Mouse (Mus musculus): Measurements from ENCODE around the gene Inf2. TPM values are rescaled to one million over a fixed set of nuclear protein-coding genes. Genes with fewer than 3 reads are reported as not detected.

Inf2 gene
- 100 to 1,000 TPM; 131 to 151 TPM for total RNA-seq (2021)
- long read RNA-seq, experiment 1, transcript Inf2-203 (15 exons, 2,795 nt): major isoform, 6 of 34 reads
- long read RNA-seq, experiment 1, partial matches to known transcripts: 27 of 34 reads
- long read RNA-seq, experiment 1, other reads (novel, unspliced or antisense): 1 of 34 reads
- long read RNA-seq, experiment 2, partial matches to known transcripts: 19 of 36 reads
- long read RNA-seq, experiment 2, other reads (novel, unspliced or antisense): 14 of 36 reads

DNA sequence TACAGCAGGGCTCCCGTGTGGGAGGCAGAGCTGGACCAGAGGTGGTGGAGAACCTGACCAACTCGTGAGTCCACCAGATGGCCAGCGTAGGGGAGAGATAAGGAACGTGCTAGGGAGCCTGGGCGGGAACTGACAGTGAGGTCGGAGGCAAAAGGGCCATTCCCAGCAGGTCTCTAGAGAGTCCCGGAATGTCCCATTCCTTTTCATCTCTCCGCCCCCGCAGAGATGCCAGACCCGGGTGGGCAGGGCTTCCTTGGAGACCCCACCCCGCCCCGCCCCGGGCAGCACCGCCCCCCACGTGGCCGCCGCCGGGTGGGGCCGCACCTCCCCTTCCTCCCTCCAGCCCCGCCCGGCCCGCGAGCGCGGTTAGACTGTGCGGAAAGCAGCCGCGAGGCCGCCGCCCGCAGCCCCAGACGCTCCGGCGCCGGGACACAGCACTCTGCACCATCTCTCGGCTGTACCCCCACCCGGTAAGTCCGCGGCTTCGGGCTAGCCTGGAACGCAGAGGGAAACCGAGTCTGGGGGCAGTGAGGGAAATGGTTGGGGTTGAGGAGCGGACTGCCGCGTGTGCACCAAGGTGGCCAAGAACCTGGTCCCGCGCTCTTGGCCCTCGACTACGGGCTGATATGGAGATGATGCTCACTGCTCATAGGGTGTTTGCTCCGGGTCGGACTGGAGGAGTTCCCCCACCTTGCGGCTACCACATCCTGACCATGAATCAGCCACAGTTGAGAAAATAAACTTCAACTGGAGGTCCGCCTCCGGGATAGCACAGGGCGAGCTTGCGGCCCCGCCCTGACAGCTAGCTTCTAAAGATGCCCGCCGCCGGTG lies at the start of gene Inf2:
Gene Inf2 (plus strand): TSS at position 359 of the 831 bp plus-strand sequence.
- DNase-seq (ENCODE audit: extremely low spot score in 1 of 2, low spot score in 2 of 2): peak; percentile 85 to 87
- H3K4me3 ChIP-seq: peak within 1 kb of the TSS; percentile 89
- TF ChIP-seq CTCF (IDR thresholded peaks at IDR 0.05): no peak
- intact Hi-C loops (cut with DNase I): no loop called here
- H3K27ac ChIP-seq: peak within 1 kb of the TSS; percentile 87

- DNase-seq (ENCODE audit: extremely low spot score in 1 of 2, low spot score in 2 of 2): no peak
- Histone ChIP-seq H3K27ac (no peak overlapping the region), H3K4me3 (no peak overlapping the region)
- intact Hi-C loops (cut with DNase I): no loop called here
- no peak for TF ChIP-seq CTCF (IDR thresholded peaks at IDR 0.05)
Measured at GRCm38 (mm10) chr12:112539466-112539965, 49.1 kb upstream of the Inf2 start.

GRCm38 (mm10) chr12:112540321-112540720 lies 48.3 kb upstream of the Inf2 start:
- Histone ChIP-seq H3K27ac (no peak overlapping the region), H3K4me3 (no peak overlapping the region)
- no peak for TF ChIP-seq CTCF (IDR thresholded peaks at IDR 0.05)
- DNase-seq (ENCODE audit: extremely low spot score in 1 of 2, low spot score in 2 of 2): no peak
- intact Hi-C loops (cut with DNase I): loop anchor here (1.0 kb wide), 1 partner anchor 42 kb away; no protein-coding TSS in a partner anchor

- no peak for DNase-seq (ENCODE audit: extremely low spot score in 1 of 2, low spot score in 2 of 2)
- intact Hi-C loops (cut with DNase I): loop anchor here (2.0 kb wide), 1 partner anchor 25 kb away; the partner anchor contains the start of gene Tmem179
- Histone ChIP-seq H3K27ac (peak overlapping the region; percentile 28; the same call in 1 of the 2 replicates), H3K4me3 (no peak overlapping the region)
- TF ChIP-seq CTCF (IDR thresholded peaks at IDR 0.05): no peak
Measured at GRCm38 (mm10) chr12:112541483-112542091, 47.0 kb upstream of the Inf2 start.

DNA sequence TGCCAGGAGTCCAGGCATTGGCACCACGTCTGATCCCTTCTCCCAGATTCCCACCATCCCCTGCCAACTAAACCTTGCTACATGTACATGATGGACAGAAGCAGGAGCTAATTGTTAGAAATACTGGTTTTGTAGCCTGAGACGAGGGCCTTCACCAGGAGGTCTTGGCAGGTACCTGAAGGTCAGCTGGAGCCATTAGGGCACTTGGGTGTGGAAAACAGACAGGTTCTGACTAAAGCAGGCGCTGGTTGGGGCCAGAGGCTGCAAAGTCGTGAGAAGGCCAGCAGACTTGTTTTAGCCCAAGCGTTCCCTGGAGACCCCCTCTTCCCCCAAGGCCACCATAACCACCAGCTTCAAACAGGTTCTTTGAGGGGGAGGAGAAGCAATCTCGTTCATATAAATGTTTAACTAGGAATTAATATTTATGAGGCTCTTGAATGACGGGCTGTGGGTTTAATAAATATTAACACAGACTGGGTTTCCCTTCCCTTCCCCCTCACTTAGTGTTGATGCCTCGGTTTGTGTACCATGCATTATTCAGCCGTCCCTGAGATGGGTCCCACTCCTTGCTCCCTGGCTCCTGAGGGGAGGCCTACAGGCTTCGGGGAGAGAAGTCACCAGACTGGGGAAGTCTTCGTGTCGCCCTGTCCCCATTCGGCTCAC lies 46.2 kb upstream of the Inf2 start:
- no peak overlapping the region for H3K4me3 ChIP-seq
- no peak for DNase-seq (ENCODE audit: extremely low spot score in 1 of 2, low spot score in 2 of 2)
- no peak for TF ChIP-seq CTCF (IDR thresholded peaks at IDR 0.05)
- intact Hi-C loops (cut with DNase I): loop anchor here (2.0 kb wide), 1 partner anchor 26 kb away; the partner anchor contains the start of gene Tmem179
- 0 out of 2 replicates have a peak overlapping the region, but pooled peaks have one; percentile 4 for H3K27ac ChIP-seq

DNA sequence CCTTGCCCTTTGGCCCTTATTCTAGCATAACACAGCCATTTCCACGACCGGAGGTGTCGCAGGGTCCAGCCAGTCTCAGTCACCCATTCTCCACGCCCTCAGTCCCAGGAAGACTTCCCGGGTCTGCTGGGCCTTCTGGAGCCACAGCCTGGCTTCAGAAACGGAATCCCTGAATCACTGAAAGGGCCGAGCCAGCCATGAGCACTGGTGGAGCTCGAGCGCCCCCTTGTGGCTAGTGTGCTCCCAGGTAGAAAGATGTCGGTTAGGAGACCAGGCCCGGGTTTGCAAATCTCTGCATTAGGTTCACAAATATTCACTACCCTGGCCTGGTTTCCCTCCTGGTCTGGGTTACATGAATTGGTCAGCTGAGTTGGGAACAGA lies 45.7 kb upstream of the Inf2 start:
- no peak; the same call in none of the 2 replicates for TF ChIP-seq CTCF (IDR thresholded peaks at IDR 0.05)
- Histone ChIP-seq H3K4me3 (no peak overlapping the region), H3K27ac (no peak overlapping the region)
- DNase-seq (ENCODE audit: extremely low spot score in 1 of 2, low spot score in 2 of 2): peak; percentile 89 to 94
- intact Hi-C loops (cut with DNase I): loop anchor here (1.0 to 2.0 kb wide), 3 partner anchors 26 to 430 kb away; partner anchors contain the start of gene Tmem179

DNA sequence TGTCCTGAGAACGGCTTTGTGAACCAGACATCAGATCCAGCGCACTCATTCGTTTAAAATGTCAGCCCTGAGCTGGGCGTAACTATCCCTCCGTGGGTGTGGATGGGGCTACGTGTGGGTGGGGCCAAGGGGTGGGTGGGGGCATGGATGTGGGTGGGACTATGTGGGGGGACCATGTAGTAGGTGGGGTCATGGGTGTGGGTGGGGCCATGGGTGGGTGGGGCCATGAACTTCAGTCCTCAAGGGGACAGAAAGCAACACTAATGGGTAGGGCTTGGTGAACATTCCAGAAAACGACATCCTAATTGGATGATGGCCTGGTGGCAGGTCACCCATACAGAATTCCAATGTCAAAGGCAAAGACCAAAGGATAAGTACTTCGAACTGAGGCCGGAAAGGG lies 44.6 kb upstream of the Inf2 start:
- no peak overlapping the region for H3K4me3 ChIP-seq
- intact Hi-C loops (cut with DNase I): loop anchor here (1.0 to 2.0 kb wide), 3 partner anchors 27 to 431 kb away; partner anchors contain the start of gene Tmem179
- H3K27ac ChIP-seq: no peak overlapping the region
- no peak for DNase-seq (ENCODE audit: extremely low spot score in 1 of 2, low spot score in 2 of 2)
- TF ChIP-seq CTCF (IDR thresholded peaks at IDR 0.05): no peak

- intact Hi-C loops (cut with DNase I): no loop called here
- H3K4me3 ChIP-seq: no peak overlapping the region
- TF ChIP-seq CTCF (IDR thresholded peaks at IDR 0.05): no peak
- DNase-seq (ENCODE audit: extremely low spot score in 1 of 2, low spot score in 2 of 2): no peak
- H3K27ac ChIP-seq: no peak overlapping the region
Measured at GRCm38 (mm10) chr12:112544946-112545701, 43.5 kb upstream of the Inf2 start.

DNA sequence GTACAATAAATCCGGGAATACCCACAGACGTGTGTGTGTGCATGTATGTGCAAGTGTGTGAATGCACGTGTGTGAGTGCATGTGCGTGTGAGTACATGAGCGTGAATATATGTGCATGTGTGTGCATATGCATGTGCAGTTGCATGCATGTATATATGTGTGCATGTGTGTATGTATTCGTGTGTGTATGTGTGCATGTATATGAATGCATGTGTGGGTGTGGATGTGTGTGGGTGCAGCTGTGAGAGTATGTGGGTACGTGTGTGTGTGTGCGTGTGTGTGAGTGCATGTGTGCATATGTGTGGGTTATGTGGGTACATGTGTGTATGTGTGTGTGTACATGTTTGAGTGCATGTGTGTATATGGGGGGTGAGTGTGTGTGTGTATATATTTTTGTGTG lies 42.5 kb upstream of the Inf2 start:
- intact Hi-C loops (cut with DNase I): no loop called here
- DNase-seq (ENCODE audit: extremely low spot score in 1 of 2, low spot score in 2 of 2): no peak
- Histone ChIP-seq H3K27ac (no peak overlapping the region), H3K4me3 (no peak overlapping the region)
- TF ChIP-seq CTCF (IDR thresholded peaks at IDR 0.05): no peak

DNA sequence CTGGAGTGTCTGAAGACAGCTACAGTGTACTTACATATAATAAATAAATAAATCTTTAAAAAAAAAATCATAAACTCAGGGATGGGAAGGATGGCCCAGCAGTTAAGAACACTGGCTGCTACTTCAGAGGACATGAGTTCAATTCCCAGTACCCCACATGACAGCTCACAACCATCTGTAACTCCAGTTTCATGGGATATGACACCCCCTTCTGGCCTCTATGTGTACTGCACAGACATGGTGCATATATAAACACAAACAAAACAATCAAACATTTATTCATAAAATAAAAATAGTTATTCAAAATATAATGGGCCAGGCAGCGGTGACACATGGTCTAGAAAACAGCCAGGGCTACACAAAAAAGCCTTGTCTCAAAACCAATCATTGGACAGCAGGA lies 39.3 kb upstream of the Inf2 start:
- Histone ChIP-seq H3K27ac (no peak overlapping the region), H3K4me3 (no peak overlapping the region)
- no peak for DNase-seq (ENCODE audit: extremely low spot score in 1 of 2, low spot score in 2 of 2)
- intact Hi-C loops (cut with DNase I): no loop called here
- peak; percentile 25 for TF ChIP-seq CTCF (IDR thresholded peaks at IDR 0.05)

Measured in left cerebral cortex, adult 2 months (tissue).